Mouse (Mus musculus): ENCODE measurements around the gene Cyp2ab1.

DNA sequence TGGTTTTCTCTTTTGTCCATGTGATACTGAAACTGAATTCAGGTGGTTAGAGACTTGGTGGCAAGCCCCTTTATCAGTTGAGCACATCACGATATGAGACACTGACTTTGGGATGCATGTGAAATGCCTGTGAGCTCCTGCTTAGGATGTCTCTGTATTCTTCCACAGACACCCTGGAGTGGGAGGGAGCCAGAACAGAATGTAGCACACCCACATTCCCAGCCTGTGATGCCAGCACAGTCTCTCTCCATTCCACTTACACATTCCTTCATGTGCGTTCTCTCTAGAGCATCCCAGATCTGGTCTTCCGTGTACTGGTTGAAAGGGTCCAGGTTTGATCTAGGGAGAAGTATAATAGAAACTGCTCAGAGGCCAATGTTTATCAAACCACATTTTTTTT lies 13.4 kb upstream of the Cyp2ab1 start:
- TF ChIP-seq CTCF (IDR thresholded peaks at IDR 0.05; ENCODE audit: borderline replicate concordance, insufficient read depth, low read length) (no peak), POLR2A (IDR thresholded peaks at IDR 0.05; ENCODE audit: low read depth, low read length) (no peak)
